ENCODE assay signal across 8 mouse cellular contexts in genomic region chr11:114843818-114844463, GRCm38 (mm10). TPM values are rescaled to one million over a fixed set of nuclear protein-coding genes. Genes with fewer than 3 reads are reported as not detected.
DNase-seq lines count a peak whose midpoint lies in the region; ATAC-seq and TF ChIP-seq lines count a peak whose summit lies in the region.

No protein-coding gene starts in this region.

- peak; percentile 65 for DNase-seq in kidney, postnatal 0 days (ENCODE audit: low spot score)
- DNase-seq in kidney, adult 18-20 months, result no peak
- peak; percentile 46 for DNase-seq in hindbrain, embryonic 11.5 days (ENCODE audit: low spot score)
- peak; percentile 38 for DNase-seq in midbrain, embryonic 14.5 days
- no peak for DNase-seq in layer of hippocampus, adult 9-11 months
- no peak for DNase-seq in frontal cortex, postnatal 14 days (ENCODE audit: low spot score in 2 of 2)

- 0 out of 2 replicates have a peak overlapping the region, but pooled peaks have one; percentile 18 for H3K9ac ChIP-seq in kidney, postnatal 0 days (ENCODE audit: low read depth, low read length)
- H3K9ac ChIP-seq in embryonic facial prominence, embryonic 13.5 days, result peak overlapping the region; percentile 59
- H3K9ac ChIP-seq in hindbrain, embryonic 11.5 days (ENCODE audit: low read depth, low read length), result no peak overlapping the region
- H3K9ac ChIP-seq in midbrain, embryonic 14.5 days (replicated peaks; ENCODE audit: low read length), result 0 out of 2 replicates have a peak overlapping the region, but pooled peaks have one; percentile 0

- no peak overlapping the region for H3K4me3 ChIP-seq in kidney, postnatal 0 days (replicated peaks; ENCODE audit: low read depth, low read length)
- no peak overlapping the region for H3K4me3 ChIP-seq in embryonic facial prominence, embryonic 13.5 days
- no peak overlapping the region for H3K4me3 ChIP-seq in hindbrain, embryonic 11.5 days (ENCODE audit: low read depth, low read length)
- H3K4me3 ChIP-seq in midbrain, embryonic 14.5 days (replicated peaks; ENCODE audit: low read depth, low read length), result no peak overlapping the region

- ATAC-seq in kidney, postnatal 0 days (replicated peaks; ENCODE audit: low FRiP score, low read depth), result peak; percentile 62; the same call in 1 of the 2 replicates
- peak; percentile 38; the same call in 1 of the 2 replicates for ATAC-seq in embryonic facial prominence, embryonic 13.5 days (ENCODE audit: insufficient number of reproducible peaks, insufficient read depth, low FRiP score, low TSS enrichment, low read depth)
- 0 out of 2 replicates have a peak, but pooled peaks have one; percentile 56 for ATAC-seq in hindbrain, embryonic 11.5 days (ENCODE audit: low FRiP score)
- no peak for ATAC-seq in midbrain, embryonic 14.5 days (ENCODE audit: low FRiP score, low TSS enrichment)
- ATAC-seq in CD4-positive, CD25-positive, alpha-beta regulatory T cell, adult 4 months, result no peak

- H3K27me3 ChIP-seq in kidney, postnatal 0 days (ENCODE audit: insufficient read depth, low read length), result no peaks in the 10 kb centered on the region
- H3K27me3 ChIP-seq in embryonic facial prominence, embryonic 13.5 days, result no peaks in the 10 kb centered on the region
- 0 out of 2 replicates have a peak, but pooled peaks cover 4% of the 10 kb centered on the region for H3K27me3 ChIP-seq in hindbrain, embryonic 11.5 days (ENCODE audit: control insufficient read depth, insufficient read depth, low read length)
- H3K27me3 ChIP-seq in midbrain, embryonic 14.5 days (ENCODE audit: control insufficient read depth, insufficient read depth, low read length), result peaks cover 1% of the 10 kb centered on the region; the same call in 1 of the 2 replicates

- no peaks in the 10 kb centered on the region for H3K9me3 ChIP-seq in kidney, postnatal 0 days (replicated peaks; ENCODE audit: low read length)
- H3K9me3 ChIP-seq in embryonic facial prominence, embryonic 13.5 days, result peaks cover 4% of the 10 kb centered on the region; the same call in 1 of the 2 replicates
- no peaks in the 10 kb centered on the region for H3K9me3 ChIP-seq in hindbrain, embryonic 11.5 days (ENCODE audit: control insufficient read depth, low read length)
- H3K9me3 ChIP-seq in midbrain, embryonic 14.5 days (ENCODE audit: control insufficient read depth, low read length), result no peaks in the 10 kb centered on the region

- no peak for TF ChIP-seq CTCF in kidney, postnatal 0 days (IDR thresholded peaks at IDR 0.05; ENCODE audit: low read depth)

- peak overlapping the region; percentile 74; the same call in 1 of the 2 replicates for H3K27ac ChIP-seq in kidney, postnatal 0 days
- peak overlapping the region; percentile 69 for H3K27ac ChIP-seq in embryonic facial prominence, embryonic 13.5 days
- no peak overlapping the region for H3K27ac ChIP-seq in hindbrain, embryonic 11.5 days (ENCODE audit: low read depth, low read length)
- H3K27ac ChIP-seq in midbrain, embryonic 14.5 days (replicated peaks; ENCODE audit: low read depth, low read length), result peak overlapping the region; percentile 49; the same call in 1 of the 2 replicates

- no peaks in the 10 kb centered on the region for H3K36me3 ChIP-seq in kidney, postnatal 0 days (ENCODE audit: insufficient read depth, low read length)
- H3K36me3 ChIP-seq in embryonic facial prominence, embryonic 13.5 days, result no peaks in the 10 kb centered on the region
- no peaks in the 10 kb centered on the region for H3K36me3 ChIP-seq in hindbrain, embryonic 11.5 days (ENCODE audit: control insufficient read depth, insufficient read depth, low read length)
- no peaks in the 10 kb centered on the region for H3K36me3 ChIP-seq in midbrain, embryonic 14.5 days (ENCODE audit: control insufficient read depth, insufficient read depth, low read length)

- 12% methylated on average over 8 of the region's 8 CpGs for WGBS in kidney, postnatal 0 days
- 6% methylated on average over 8 of the region's 8 CpGs for WGBS in embryonic facial prominence, embryonic 13.5 days
- WGBS in hindbrain, embryonic 11.5 days, result 11% methylated on average over 8 of the region's 8 CpGs
- WGBS in midbrain, embryonic 14.5 days, result 6% methylated on average over 8 of the region's 8 CpGs

- H3K4me1 ChIP-seq in kidney, postnatal 0 days (replicated peaks; ENCODE audit: insufficient read depth, low read length), result peaks cover 9% of the 10 kb centered on the region
- peaks cover 18% of the 10 kb centered on the region for H3K4me1 ChIP-seq in embryonic facial prominence, embryonic 13.5 days
- peaks cover 3% of the 10 kb centered on the region; the same call in 1 of the 2 replicates for H3K4me1 ChIP-seq in hindbrain, embryonic 11.5 days (replicated peaks; ENCODE audit: control insufficient read depth, insufficient read depth, low read length)
- 0 out of 2 replicates have a peak, but pooled peaks cover 8% of the 10 kb centered on the region for H3K4me1 ChIP-seq in midbrain, embryonic 14.5 days (ENCODE audit: control insufficient read depth, insufficient read depth, low read length)

- H3K4me2 ChIP-seq in kidney, postnatal 0 days (ENCODE audit: low read length), result no peak overlapping the region
- H3K4me2 ChIP-seq in embryonic facial prominence, embryonic 13.5 days, result peak overlapping the region; percentile 23
- no peak overlapping the region for H3K4me2 ChIP-seq in hindbrain, embryonic 11.5 days (replicated peaks; ENCODE audit: low read depth, low read length)
- H3K4me2 ChIP-seq in midbrain, embryonic 14.5 days (ENCODE audit: low read length), result no peak overlapping the region

RNA-seq across cellular contexts. Expression of gene Gprc5c, which starts 7.0 kb away (rescaled TPM):
- polyA plus RNA-seq in kidney, postnatal 0 days (2015; fragmentation: Nextera tagmentation; extraction: Ambion mirVana), result 118 and 131 TPM in 2 replicates
- 44.4 and 44.8 TPM in 2 replicates for polyA plus RNA-seq in embryonic facial prominence, embryonic 13.5 days (2015; fragmentation: Nextera tagmentation; extraction: Ambion mirVana)
- polyA plus RNA-seq in hindbrain, embryonic 11.5 days (2014; fragmentation: Nextera tagmentation; extraction: Ambion mirVana), result 17.7 and 18.3 TPM in 2 replicates
- 2.1 and 7.0 TPM in 2 replicates for polyA plus RNA-seq in midbrain, embryonic 14.5 days (2014; fragmentation: Nextera tagmentation; extraction: Ambion mirVana)
- polyA plus RNA-seq in CD4-positive, CD25-positive, alpha-beta regulatory T cell, adult 4 months (2017; shearing (Covaris generic)), result not detected

RNA-seq across cellular contexts. Expression of gene Gpr142, which starts 45.2 kb away (rescaled TPM):
- polyA plus RNA-seq in kidney, postnatal 0 days (2015; fragmentation: Nextera tagmentation; extraction: Ambion mirVana), result 0.13 TPM in 1 of 2 replicates, not detected in the other
- not detected in 2 replicates for polyA plus RNA-seq in embryonic facial prominence, embryonic 13.5 days (2015; fragmentation: Nextera tagmentation; extraction: Ambion mirVana)
- 0.20 and 0.45 TPM in 2 replicates for polyA plus RNA-seq in hindbrain, embryonic 11.5 days (2014; fragmentation: Nextera tagmentation; extraction: Ambion mirVana)
- polyA plus RNA-seq in midbrain, embryonic 14.5 days (2014; fragmentation: Nextera tagmentation; extraction: Ambion mirVana), result not detected in 2 replicates
- not detected for polyA plus RNA-seq in CD4-positive, CD25-positive, alpha-beta regulatory T cell, adult 4 months (2017; shearing (Covaris generic))

RNA-seq across cellular contexts. Expression of gene Cd300a, which starts 45.9 kb away (rescaled TPM):
- polyA plus RNA-seq in kidney, postnatal 0 days (2015; fragmentation: Nextera tagmentation; extraction: Ambion mirVana), result 1.5 and 1.7 TPM in 2 replicates
- polyA plus RNA-seq in embryonic facial prominence, embryonic 13.5 days (2015; fragmentation: Nextera tagmentation; extraction: Ambion mirVana), result 1.0 and 2.3 TPM in 2 replicates
- 0.92 and 1.0 TPM in 2 replicates for polyA plus RNA-seq in hindbrain, embryonic 11.5 days (2014; fragmentation: Nextera tagmentation; extraction: Ambion mirVana)
- polyA plus RNA-seq in midbrain, embryonic 14.5 days (2014; fragmentation: Nextera tagmentation; extraction: Ambion mirVana), result 0.72 and 1.7 TPM in 2 replicates
- under 1 TPM; 0.11 to 0.37 TPM for polyA plus RNA-seq in CD4-positive, CD25-positive, alpha-beta regulatory T cell, adult 4 months (2017; shearing (Covaris generic))

RNA-seq across cellular contexts. Expression of gene Btbd17, which starts 48.2 kb away (rescaled TPM):
- polyA plus RNA-seq in kidney, postnatal 0 days (2015; fragmentation: Nextera tagmentation; extraction: Ambion mirVana), result 0.78 and 0.96 TPM in 2 replicates
- polyA plus RNA-seq in embryonic facial prominence, embryonic 13.5 days (2015; fragmentation: Nextera tagmentation; extraction: Ambion mirVana), result 1.1 and 1.6 TPM in 2 replicates
- polyA plus RNA-seq in hindbrain, embryonic 11.5 days (2014; fragmentation: Nextera tagmentation; extraction: Ambion mirVana), result 39.2 and 46.2 TPM in 2 replicates
- polyA plus RNA-seq in midbrain, embryonic 14.5 days (2014; fragmentation: Nextera tagmentation; extraction: Ambion mirVana), result 18.6 and 21.6 TPM in 2 replicates
- not detected for polyA plus RNA-seq in CD4-positive, CD25-positive, alpha-beta regulatory T cell, adult 4 months (2017; shearing (Covaris generic))

Comparison
In these comparisons a context has a peak if more than half of its experiments do, and no peak if none do; other contexts are left out.
1. DNase-seq: peak in kidney, postnatal 0 days (single experiment), hindbrain, embryonic 11.5 days (single experiment) and midbrain, embryonic 14.5 days (single experiment); none in kidney, adult 18-20 months (single experiment), layer of hippocampus, adult 9-11 months (single experiment) and frontal cortex, postnatal 14 days (0 of 2).
2. ATAC-seq: peak in kidney, postnatal 0 days (single experiment), embryonic facial prominence, embryonic 13.5 days (single experiment) and hindbrain, embryonic 11.5 days (single experiment); none in midbrain, embryonic 14.5 days (single experiment) and CD4-positive, CD25-positive, alpha-beta regulatory T cell, adult 4 months (single experiment).